Mouse (Mus musculus): ENCODE results near the gene Cadps.

Gene Cadps

GRCm38 (mm10) chr14:12338811-12339565, 483.9 kb downstream of the Cadps start:
- no peak for DNase-seq

DNA sequence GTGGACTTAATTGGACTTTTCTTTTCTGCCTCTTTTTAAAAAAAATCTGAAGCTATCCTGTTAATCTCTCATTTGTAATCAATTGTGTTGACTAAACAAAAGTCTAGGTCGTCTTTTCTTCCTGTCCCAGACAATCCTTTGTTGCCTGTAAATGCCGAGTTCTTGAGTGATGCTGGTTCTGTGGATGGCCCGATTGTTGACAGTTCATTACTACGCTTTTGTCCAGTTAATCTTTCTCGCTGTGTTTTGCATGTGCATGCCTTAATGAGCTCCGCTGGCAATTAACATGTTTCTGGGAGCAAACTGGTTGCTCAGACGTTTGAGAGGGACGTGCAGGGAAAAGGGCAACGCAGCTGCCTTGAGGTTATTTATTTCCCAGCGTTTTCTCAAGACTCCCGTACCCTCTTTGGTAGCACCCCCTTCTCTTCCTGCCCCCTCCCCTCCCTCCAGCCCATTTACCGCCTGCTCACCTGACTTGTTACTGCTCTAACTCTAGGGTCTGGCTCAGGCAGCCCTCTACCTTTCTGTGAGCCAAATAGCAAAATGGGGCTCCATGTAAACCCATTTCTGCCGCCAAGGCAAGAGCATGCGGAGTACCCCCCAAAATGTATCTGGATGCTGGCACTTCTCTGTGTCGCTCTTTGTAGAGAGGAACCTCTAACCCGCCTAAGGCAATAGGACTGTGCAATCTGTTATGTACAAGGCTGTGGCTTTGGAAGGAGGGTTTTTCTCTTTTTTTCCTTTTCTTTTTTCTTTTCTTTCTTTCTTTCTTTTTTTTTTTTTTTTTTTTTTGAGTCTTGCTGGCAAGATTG, 484.7 kb downstream of the Cadps start:
- no peak for DNase-seq

DNA sequence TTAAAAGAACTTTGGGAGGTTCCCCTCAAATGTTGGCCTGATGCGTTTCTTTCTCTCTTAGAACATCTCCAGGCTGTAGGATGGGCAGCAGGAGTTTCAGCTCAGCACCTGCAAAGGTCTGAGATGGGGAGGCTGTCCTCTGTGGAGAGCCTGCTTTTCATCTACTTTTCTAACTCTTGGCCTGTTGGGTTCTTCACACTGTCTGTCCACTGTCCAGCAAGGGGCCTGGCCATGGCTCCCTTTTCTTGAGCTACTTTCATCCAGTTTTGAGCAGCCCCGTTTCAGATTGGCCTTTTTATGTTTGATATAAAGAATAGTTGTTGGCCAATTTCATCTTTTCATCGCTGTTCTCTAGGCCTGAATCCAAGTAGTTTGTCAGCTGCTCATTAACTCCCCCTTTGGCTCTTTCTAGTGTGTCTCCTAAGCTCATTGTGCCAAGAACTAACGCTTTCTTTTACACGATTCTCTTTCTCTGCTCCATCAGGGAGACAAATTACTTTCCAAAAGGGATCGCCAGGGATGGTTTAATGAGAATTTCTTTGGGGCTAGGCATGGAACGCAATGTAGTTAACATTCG, 485.4 kb downstream of the Cadps start:
- DNase-seq, result no peak

GRCm38 (mm10) chr14:12334925-12335324, 488.0 kb downstream of the Cadps start:
- DNase-seq, result no peak

GRCm38 (mm10) chr14:12333622-12334021, 489.3 kb downstream of the Cadps start:
- no peak for DNase-seq
